Mouse (Mus musculus) heart, adult 2 months (tissue): ENCODE measurements around the gene Ksr2. TPM values are rescaled to one million over a fixed set of nuclear protein-coding genes. Genes with fewer than 3 reads are reported as not detected.
A peak's percentile ranks its signal among the peaks of the same experiment; 100 is the strongest.

ENCODE experiments used
- DNase-seq, 2 experiments: peaks; one replicate each; pipeline ENCODE4 v3.0.0; 2021
- H3K27ac ChIP-seq: fragments of 200-600 bp; 2 replicates; pipeline ENCODE4 v1.8.1; 2022
- H3K27me3 ChIP-seq: fragments of 200-500 bp; 2 replicates; pipeline ENCODE4 v1.6.1; 2012; ENCODE audit warnings: mild to moderate bottlenecking, low read length, inconsistent platforms, mixed read lengths; ENCODE audit not compliant: control insufficient read depth, insufficient read depth
- H3K36me3 ChIP-seq: fragments of 200-500 bp; 2 replicates; pipeline ENCODE4 v1.6.1; 2012; ENCODE audit warnings: low read length, inconsistent platforms; ENCODE audit not compliant: control insufficient read depth, insufficient read depth
- H3K4me1 ChIP-seq: fragments of 200-500 bp; 2 replicates; pipeline ENCODE4 v1.6.1; 2011; ENCODE audit warnings: low read length; ENCODE audit not compliant: control insufficient read depth, insufficient read depth
- H3K4me3 ChIP-seq: fragments of 200-600 bp; 2 replicates; pipeline ENCODE4 v1.8.1; 2022
- H3K79me2 ChIP-seq: fragments of 200-500 bp; replicated peaks from 2 replicates; pipeline ENCODE4 v1.6.1; 2012; ENCODE audit warnings: mild to moderate bottlenecking, inconsistent platforms, low read length, moderate library complexity, mixed read lengths; ENCODE audit not compliant: control insufficient read depth, insufficient read depth
- H3K9ac ChIP-seq: fragments of 200-500 bp; 2 replicates; pipeline ENCODE4 v1.6.1; 2012; ENCODE audit warnings: low read depth, mild to moderate bottlenecking, control low read depth, inconsistent platforms, low read length, mixed read lengths
- CTCF ChIP-seq: fragments of 200-600 bp; IDR thresholded peaks from 2 replicates; pipeline ENCODE4 v1.8.1; 2022; ENCODE audit warnings: antibody characterized with exemption, mild to moderate bottlenecking, moderate library complexity
- EP300 ChIP-seq: fragments of 200-500 bp; IDR thresholded peaks from 2 replicates; pipeline ENCODE4 v1.6.1; 2011; ENCODE audit warnings: low read depth, low read length, control low read depth; ENCODE audit not compliant: insufficient read depth
- POLR2A ChIP-seq: fragments of 200-500 bp; IDR thresholded peaks from 2 replicates; pipeline ENCODE4 v1.6.1; 2011; ENCODE audit warnings: mild to moderate bottlenecking, low read depth, low read length, control low read depth; ENCODE audit not compliant: insufficient read depth
- WGBS: fragments of 180-500 bp; shearing (Covaris S2); methylation state at CpG from one replicate; pipeline ENCODE4 v1.1.7; 2018; 5-methylcytosine and 5-hydroxymethylcytosine counted together
- intact Hi-C: fragments of 180-260 bp; cut with DNase I; formaldehyde crosslinking; loops from one replicate; pipeline ENCODE4 v1.15.1; 2025
- polyA plus RNA-seq: library from polyadenylated mRNA; depleted of rRNA; stranded (reverse); fragments of >200 nt; gene quantifications from 2 replicates; pipeline ENCODE4 v1.2.3, GENCODE M21; 2012
- total RNA-seq, 2 experiments: library from RNA; stranded (reverse); gene quantifications; 2 replicates each; pipeline ENCODE4 v1.2.3; 2021

The Ksr2 gene
- total and polyA plus RNA-seq, 3 experiments, result 0.02 to 0.05 TPM; not detected in 1

DNA sequence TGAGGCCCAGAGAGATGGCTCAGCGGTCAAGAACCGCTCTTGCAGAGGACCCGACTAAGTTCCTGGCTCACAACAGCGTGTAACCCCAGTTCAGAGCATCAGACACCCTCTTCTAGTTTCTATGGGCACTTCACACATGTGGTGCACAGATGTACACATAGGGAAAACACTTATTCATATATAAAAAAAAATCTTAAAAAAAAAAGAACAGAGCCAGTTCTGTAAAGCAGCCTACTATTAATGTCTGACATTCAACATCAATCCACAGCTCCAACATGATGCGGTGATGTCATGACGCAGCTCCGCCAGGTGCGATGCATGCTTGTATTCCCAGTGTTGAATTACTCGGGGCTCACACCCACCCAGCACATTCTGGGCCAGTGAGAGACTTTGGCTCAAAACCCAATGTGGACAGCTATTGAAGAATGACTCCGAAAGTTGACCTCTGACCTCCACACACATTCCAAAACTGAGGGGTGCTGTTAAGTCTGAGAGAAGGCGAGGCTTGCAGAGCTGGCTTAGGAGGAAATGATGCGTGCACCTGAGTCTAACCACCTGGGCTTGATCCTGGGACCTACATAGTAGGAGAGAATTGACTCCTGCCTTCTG is 28.5 kb downstream of the Ksr2 start:
- WGBS, result 86% methylated on average over 12 of the region's 12 CpGs
- no peak overlapping the region for H3K4me3 ChIP-seq
- DNase-seq, result no peak

DNA sequence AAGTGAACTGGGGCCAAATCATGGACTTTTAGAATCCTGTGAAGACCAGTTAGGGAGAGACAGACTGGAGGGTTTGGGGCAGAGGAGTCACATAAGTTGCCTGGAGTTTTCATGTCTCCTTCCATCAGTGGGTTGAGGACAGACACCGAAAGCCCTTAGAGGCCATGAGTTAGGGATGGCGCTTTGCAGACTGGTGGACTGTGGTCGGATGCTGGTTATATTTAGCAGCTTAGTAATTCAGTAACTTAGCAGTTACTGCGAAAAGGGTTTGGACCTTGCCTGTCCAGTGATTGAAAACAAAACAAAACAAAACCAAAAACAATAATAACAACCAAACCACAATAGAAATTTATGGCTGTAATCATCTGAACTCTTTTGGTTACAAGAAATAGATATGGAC is 29.3 kb downstream of the Ksr2 start:
- Histone ChIP-seq H3K9ac (no peak overlapping the region), H3K27me3 (no peaks in the 10 kb centered on the region), H3K27ac (no peak overlapping the region), H3K79me2 (no peaks in the 10 kb centered on the region), H3K4me3 (no peak overlapping the region), H3K4me1 (no peaks in the 10 kb centered on the region), H3K36me3 (no peaks in the 10 kb centered on the region)
- TF ChIP-seq EP300 (no peak), POLR2A (no peak), CTCF (no peak)
- 73% methylated on average over 4 of the region's 4 CpGs for WGBS
- intact Hi-C loops, result no loop called here
- no peak for DNase-seq

More for the DNA sequence above, 28.5 kb downstream of the Ksr2 start:
- H3K4me1 ChIP-seq, result no peaks in the 10 kb centered on the region
- no peaks in the 10 kb centered on the region for H3K27me3 ChIP-seq
- H3K27ac ChIP-seq, result no peak overlapping the region
- no peak overlapping the region for H3K9ac ChIP-seq
- H3K79me2 ChIP-seq, result no peaks in the 10 kb centered on the region
- no peaks in the 10 kb centered on the region for H3K36me3 ChIP-seq
- intact Hi-C loops, result no loop called here
- TF ChIP-seq POLR2A (no peak), EP300 (no peak), CTCF (no peak)

DNA sequence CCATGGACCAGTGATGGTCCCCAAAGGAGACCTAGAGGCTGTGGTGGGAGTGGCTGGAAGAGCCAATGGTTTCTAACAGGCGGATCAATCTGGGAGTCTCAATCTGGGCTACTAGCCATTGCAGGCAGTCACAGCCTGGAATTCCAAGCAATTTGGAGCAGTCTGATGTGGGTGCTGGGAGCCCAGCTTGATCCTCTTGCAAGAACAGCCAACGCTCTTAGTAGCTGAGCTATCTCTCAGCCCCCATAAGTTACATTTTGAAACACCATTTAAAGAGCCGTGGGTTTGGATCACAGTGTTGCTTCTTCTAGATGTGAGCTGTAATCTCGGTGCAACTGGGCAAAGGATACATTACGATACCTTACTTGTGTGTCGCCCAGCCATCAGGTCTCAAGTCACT is 30.1 kb downstream of the Ksr2 start:
- DNase-seq, result no peak
- Histone ChIP-seq H3K79me2 (no peaks in the 10 kb centered on the region), H3K4me1 (no peaks in the 10 kb centered on the region), H3K9ac (no peak overlapping the region), H3K4me3 (no peak overlapping the region), H3K36me3 (no peaks in the 10 kb centered on the region), H3K27ac (no peak overlapping the region), H3K27me3 (no peaks in the 10 kb centered on the region)
- intact Hi-C loops, result no loop called here
- TF ChIP-seq POLR2A (no peak), EP300 (no peak), CTCF (no peak)
- WGBS, result 83% methylated on average over 6 of the region's 6 CpGs

DNA sequence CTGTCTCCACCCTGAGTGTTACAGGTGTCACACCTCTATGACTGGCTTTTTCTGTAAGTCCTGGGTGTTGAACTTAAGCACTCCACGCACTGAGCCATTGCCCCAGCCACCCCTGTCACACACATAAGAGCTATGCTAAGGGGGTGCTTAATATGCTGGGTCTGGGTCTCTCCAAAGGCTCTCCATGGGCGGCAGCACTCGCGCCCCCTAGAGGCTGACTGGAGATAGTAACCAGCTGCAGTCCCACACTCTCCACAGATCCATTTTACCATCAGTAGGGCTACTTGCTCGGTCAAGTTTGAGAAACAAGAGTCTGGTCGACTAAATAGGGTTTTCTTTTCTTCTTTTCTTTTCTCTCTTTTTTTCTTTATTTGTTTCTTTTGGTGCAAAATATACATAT is 33.9 kb downstream of the Ksr2 start:
- 42% methylated on average over 6 of the region's 6 CpGs for WGBS
- Histone ChIP-seq H3K4me3 (no peak overlapping the region), H3K27me3 (no peaks in the 10 kb centered on the region), H3K27ac (no peak overlapping the region), H3K4me1 (no peaks in the 10 kb centered on the region), H3K9ac (no peak overlapping the region), H3K79me2 (no peaks in the 10 kb centered on the region), H3K36me3 (no peaks in the 10 kb centered on the region)
- intact Hi-C loops, result no loop called here
- DNase-seq, result no peak
- TF ChIP-seq CTCF (peak; percentile 10; the same call in 1 of the 2 replicates), EP300 (no peak)

DNA sequence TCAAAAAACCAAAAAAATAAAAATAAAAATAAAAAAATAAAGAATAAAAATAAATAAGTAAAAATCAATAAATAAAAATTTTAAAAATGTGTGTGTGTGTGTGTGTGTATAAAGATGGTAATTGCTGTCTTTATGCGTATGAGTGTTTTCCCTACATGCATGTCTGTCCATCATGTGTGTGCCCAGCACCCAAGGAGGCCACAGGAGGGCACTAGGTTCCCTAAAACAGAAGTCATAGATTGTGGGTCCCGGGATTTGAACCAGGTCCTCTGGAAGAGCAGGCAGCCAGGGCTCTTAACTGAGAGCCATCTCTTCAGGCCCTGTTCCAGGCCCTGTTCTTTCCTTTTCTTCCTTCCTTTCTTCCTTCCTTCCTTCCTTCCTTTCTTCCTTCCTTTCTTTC is 38.2 kb downstream of the Ksr2 start:
- no peaks in the 10 kb centered on the region for H3K4me1 ChIP-seq
- H3K36me3 ChIP-seq, result no peaks in the 10 kb centered on the region
- intact Hi-C loops, result no loop called here
- no peak for DNase-seq
- no peak overlapping the region for H3K27ac ChIP-seq
- no peaks in the 10 kb centered on the region for H3K27me3 ChIP-seq
- WGBS, result 95% methylated on average over 2 of the region's 2 CpGs
- no peaks in the 10 kb centered on the region for H3K79me2 ChIP-seq
- no peak overlapping the region for H3K9ac ChIP-seq
- TF ChIP-seq POLR2A (no peak), CTCF (no peak), EP300 (no peak)
- no peak overlapping the region for H3K4me3 ChIP-seq

DNA sequence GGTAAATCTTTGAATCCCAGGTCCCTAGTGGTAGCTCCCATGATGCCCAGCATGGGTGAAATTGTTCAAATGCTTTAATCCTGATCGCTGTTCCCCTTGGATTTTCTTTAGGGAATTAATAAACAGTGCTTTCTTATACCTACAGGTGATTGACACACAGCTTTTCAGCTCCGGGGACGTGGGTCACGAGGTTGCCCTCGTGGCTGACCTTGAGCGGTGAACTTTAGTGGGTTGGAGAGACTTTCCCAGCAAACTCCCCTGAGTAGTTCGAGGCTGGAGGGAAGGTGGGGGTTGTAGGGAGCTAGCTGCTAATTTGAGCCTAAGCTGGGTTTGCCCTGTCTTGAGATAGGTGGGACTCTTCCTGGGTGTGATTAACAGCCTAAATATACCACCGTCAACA is 41.7 kb downstream of the Ksr2 start:
- Histone ChIP-seq H3K4me3 (no peak overlapping the region), H3K9ac (no peak overlapping the region), H3K36me3 (no peaks in the 10 kb centered on the region), H3K4me1 (no peaks in the 10 kb centered on the region), H3K27me3 (no peaks in the 10 kb centered on the region), H3K79me2 (no peaks in the 10 kb centered on the region), H3K27ac (no peak overlapping the region)
- TF ChIP-seq CTCF, result no peak
- no peak for TF ChIP-seq EP300
- no peak for TF ChIP-seq POLR2A
- intact Hi-C loops, result no loop called here
- no peak for DNase-seq
- 60% methylated on average over 8 of the region's 8 CpGs for WGBS
